Mouse (Mus musculus) heart, adult 8-10 months (tissue): ENCODE results near the gene Flt4. TPM values are rescaled to one million over a fixed set of nuclear protein-coding genes. Genes with fewer than 3 reads are reported as not detected.

ENCODE experiments used
- DNase-seq: peaks from one replicate; pipeline ENCODE4 v3.0.0; 2022; ENCODE audit warnings: low spot score
- total RNA-seq, 4 experiments: library from RNA; stranded (reverse); gene quantifications; 2 replicates each; pipeline ENCODE4 v1.2.4; 2022

Flt4 gene
- total RNA-seq, 4 experiments from 2014 or later: 11.8 to 12.4 (median 12.2) TPM

- DNase-seq: no peak
Observed at GRCm38 (mm10) chr11:49650113-49650993, 41.3 kb downstream of the Flt4 start.

GRCm38 (mm10) chr11:49650994-49651761 is 42.1 kb downstream of the Flt4 start:
- DNase-seq: no peak

GRCm38 (mm10) chr11:49651762-49652322 is 42.8 kb downstream of the Flt4 start:
- DNase-seq: no peak

GRCm38 (mm10) chr11:49652401-49653078 is 43.5 kb downstream of the Flt4 start:
- DNase-seq: peak; percentile 87

GRCm38 (mm10) chr11:49653079-49653408 is 44.0 kb downstream of the Flt4 start:
- DNase-seq: no peak

- no peak for DNase-seq
Observed at GRCm38 (mm10) chr11:49654651-49655050, 45.6 kb downstream of the Flt4 start.

GRCm38 (mm10) chr11:49655501-49655900 is 46.4 kb downstream of the Flt4 start:
- DNase-seq: no peak

- DNase-seq: peak; percentile 41
Observed at GRCm38 (mm10) chr11:49658065-49658464, 49.0 kb downstream of the Flt4 start.

GRCm38 (mm10) chr11:49658791-49659469 is 49.9 kb downstream of the Flt4 start:
- peak; percentile 42 for DNase-seq

GRCm38 (mm10) chr11:49659470-49659799 is 50.4 kb downstream of the Flt4 start:
- DNase-seq: no peak

- DNase-seq: no peak
Observed at GRCm38 (mm10) chr11:49662292-49662780, 53.3 kb downstream of the Flt4 start.

GRCm38 (mm10) chr11:49663310-49663709 is 54.2 kb downstream of the Flt4 start, which contains the start of gene Scgb3a1:
Scgb3a1 (plus strand) TSS chr11:49663610.
- DNase-seq: no peak

- DNase-seq: no peak
Observed at GRCm38 (mm10) chr11:49664262-49665140, 55.4 kb downstream of the Flt4 start.

- no peak for DNase-seq
Observed at GRCm38 (mm10) chr11:49665462-49665861, 56.4 kb downstream of the Flt4 start.

GRCm38 (mm10) chr11:49673433-49673832 is 64.4 kb downstream of the Flt4 start:
- no peak for DNase-seq

- DNase-seq: peak; percentile 14
Observed at GRCm38 (mm10) chr11:49684237-49684973, 75.3 kb downstream of the Flt4 start.

GRCm38 (mm10) chr11:49695013-49695412 is 86.0 kb downstream of the Flt4 start:
- no peak for DNase-seq

- DNase-seq: no peak
Observed at GRCm38 (mm10) chr11:49695695-49696094, 86.6 kb downstream of the Flt4 start.

GRCm38 (mm10) chr11:49696472-49696871 is 87.4 kb downstream of the Flt4 start:
- DNase-seq: no peak
